Mouse (Mus musculus): ENCODE measurements around the gene Pkp3. TPM values are rescaled to one million over a fixed set of nuclear protein-coding genes. Genes with fewer than 3 reads are reported as not detected.
A peak's percentile ranks its signal among the peaks of the same experiment; 100 is the strongest.

Gene Pkp3
- polyA plus RNA-seq, 1 experiment from 2014 or later: not detected

DNA sequence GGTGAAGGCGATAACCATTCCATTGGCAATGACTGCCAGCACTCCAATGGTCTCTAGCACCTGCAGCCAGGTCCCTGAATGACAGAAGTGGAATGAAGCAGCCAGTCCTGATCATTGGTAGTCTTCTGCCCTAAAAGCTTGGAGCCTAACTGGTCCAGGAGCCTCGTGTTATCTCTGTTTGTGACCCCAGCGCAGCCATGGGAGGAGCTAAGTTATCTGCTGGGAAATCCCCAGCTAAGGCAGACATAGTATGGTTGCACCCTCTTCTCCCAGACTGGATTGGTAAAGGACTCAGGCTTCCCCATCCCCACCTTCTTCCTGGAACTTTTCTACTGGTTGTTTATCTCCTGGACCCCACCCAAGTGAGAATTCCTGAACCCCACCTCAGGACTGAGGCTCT is 25.1 kb downstream of the Pkp3 start:
- no peak overlapping the region for H3K4me2 ChIP-seq (ENCODE audit: low read length)
- WGBS: 77% methylated on average over 3 of the region's 3 CpGs
- no peak overlapping the region for H3K27ac ChIP-seq (ENCODE audit: low read length)
- peaks cover 25% of the 10 kb centered on the region for H3K27me3 ChIP-seq (replicated peaks; ENCODE audit: control insufficient read depth, insufficient read depth, low read length)
- no peak for ATAC-seq
- H3K4me1 ChIP-seq (replicated peaks; ENCODE audit: control insufficient read depth, insufficient read depth, low read length): peaks cover 8% of the 10 kb centered on the region
- no peaks in the 10 kb centered on the region for H3K36me3 ChIP-seq (ENCODE audit: control insufficient read depth, insufficient read depth)
- no peak overlapping the region for H3K4me3 ChIP-seq (replicated peaks; ENCODE audit: low read length)
- no peaks in the 10 kb centered on the region for H3K9me3 ChIP-seq (ENCODE audit: control insufficient read depth, low read length)
- no peak overlapping the region for H3K9ac ChIP-seq (replicated peaks; ENCODE audit: low read depth, low read length)

DNA sequence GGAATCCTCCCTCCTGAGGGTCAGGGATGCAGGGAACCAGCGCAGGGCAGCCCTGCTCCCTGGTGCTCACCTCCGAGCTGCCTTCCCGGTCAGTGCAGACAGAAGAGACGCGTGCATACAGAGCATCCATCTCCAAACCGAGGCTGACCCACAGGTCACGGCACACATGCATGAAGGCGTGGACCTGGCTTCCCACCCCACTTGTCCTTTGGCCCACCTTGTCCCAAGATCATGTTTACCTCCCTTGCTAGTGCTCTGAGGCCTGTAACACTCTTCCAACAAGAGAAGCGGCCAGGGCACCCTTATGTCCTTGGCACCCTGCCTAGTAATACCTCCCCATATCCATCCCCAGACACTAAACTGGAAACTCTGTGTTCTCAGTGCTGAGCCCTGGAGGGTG is 37.9 kb downstream of the Pkp3 start:
- Histone ChIP-seq H3K36me3 (ENCODE audit: control insufficient read depth, insufficient read depth) (no peaks in the 10 kb centered on the region), H3K27me3 (replicated peaks; ENCODE audit: control insufficient read depth, insufficient read depth, low read length) (peaks cover 3% of the 10 kb centered on the region; the same call in 1 of the 2 replicates), H3K4me2 (ENCODE audit: low read length) (no peak overlapping the region), H3K9ac (replicated peaks; ENCODE audit: low read depth, low read length) (no peak overlapping the region), H3K4me1 (replicated peaks; ENCODE audit: control insufficient read depth, insufficient read depth, low read length) (no peaks in the 10 kb centered on the region), H3K4me3 (replicated peaks; ENCODE audit: low read length) (no peak overlapping the region), H3K9me3 (ENCODE audit: control insufficient read depth, low read length) (no peaks in the 10 kb centered on the region), H3K27ac (ENCODE audit: low read length) (no peak overlapping the region)
- WGBS: 90% methylated on average over 9 of the region's 9 CpGs
- no peak for ATAC-seq

DNA sequence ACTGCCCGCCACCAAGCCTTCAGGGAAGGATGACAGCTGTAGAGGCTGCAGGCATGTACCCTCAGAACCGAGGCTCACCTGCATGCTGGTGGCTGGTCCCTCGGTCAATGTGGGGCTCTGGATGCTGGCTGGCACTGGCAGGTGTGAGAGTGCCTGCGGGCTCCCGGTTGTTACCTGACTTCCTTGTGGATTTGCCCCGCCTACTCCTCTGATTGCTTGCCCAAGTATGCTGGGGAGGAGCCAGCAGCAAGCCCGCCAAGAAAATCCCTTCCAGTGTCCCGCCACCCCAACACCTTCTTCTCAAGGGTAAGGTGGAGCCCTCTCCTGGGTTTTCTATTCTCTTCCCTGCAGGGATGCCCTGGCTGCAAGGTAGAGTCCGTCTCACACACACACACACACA is 39.6 kb downstream of the Pkp3 start, which contains the start of gene Ano9:
TSS of gene Ano9 (minus strand) at position 171 of the 400 bp plus-strand sequence.
- no peaks in the 10 kb centered on the region for H3K4me1 ChIP-seq (replicated peaks; ENCODE audit: control insufficient read depth, insufficient read depth, low read length)
- H3K27me3 ChIP-seq (replicated peaks; ENCODE audit: control insufficient read depth, insufficient read depth, low read length): peaks cover 3% of the 10 kb centered on the region; the same call in 1 of the 2 replicates
- no peak within 1 kb of the TSS for H3K9ac ChIP-seq (replicated peaks; ENCODE audit: low read depth, low read length)
- H3K36me3 ChIP-seq (ENCODE audit: control insufficient read depth, insufficient read depth): no peaks in the 10 kb centered on the region
- H3K27ac ChIP-seq (ENCODE audit: low read length): no peak within 1 kb of the TSS
- no peak within 1 kb of the TSS for H3K4me3 ChIP-seq (replicated peaks; ENCODE audit: low read length)
- H3K4me2 ChIP-seq (ENCODE audit: low read length): no peak within 1 kb of the TSS
- ATAC-seq: no peak
- no peaks in the 10 kb centered on the region for H3K9me3 ChIP-seq (ENCODE audit: control insufficient read depth, low read length)
- 12% methylated on average over 9 of the region's 9 CpGs for WGBS

DNA sequence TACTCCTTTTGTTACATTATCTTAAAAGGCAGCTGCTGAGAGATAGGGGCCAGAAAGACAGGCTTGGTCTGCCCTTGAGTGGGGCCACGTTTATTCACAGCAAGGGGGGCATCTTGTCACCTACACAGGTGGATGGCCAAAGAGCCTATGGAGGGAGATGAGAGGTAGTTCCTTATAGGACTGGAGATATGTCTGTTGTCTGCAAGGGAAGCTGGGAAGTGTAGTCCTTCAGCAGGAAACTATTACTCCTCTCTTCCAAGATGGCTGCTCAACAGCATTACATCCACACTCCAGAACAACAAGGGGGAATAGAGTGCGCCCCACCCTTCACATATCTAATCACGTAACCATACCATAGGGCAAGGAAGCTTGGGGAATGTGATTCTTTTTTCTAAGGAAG is 41.5 kb downstream of the Pkp3 start:
- 0 out of 2 replicates have a peak, but pooled peaks cover 2% of the 10 kb centered on the region for H3K4me1 ChIP-seq (replicated peaks; ENCODE audit: control insufficient read depth, insufficient read depth, low read length)
- H3K4me3 ChIP-seq (replicated peaks; ENCODE audit: low read length): no peak overlapping the region
- peaks cover 3% of the 10 kb centered on the region; the same call in 1 of the 2 replicates for H3K27me3 ChIP-seq (replicated peaks; ENCODE audit: control insufficient read depth, insufficient read depth, low read length)
- ATAC-seq: no peak
- no peaks in the 10 kb centered on the region for H3K36me3 ChIP-seq (ENCODE audit: control insufficient read depth, insufficient read depth)
- H3K4me2 ChIP-seq (ENCODE audit: low read length): no peak overlapping the region
- H3K9ac ChIP-seq (replicated peaks; ENCODE audit: low read depth, low read length): no peak overlapping the region
- H3K27ac ChIP-seq (ENCODE audit: low read length): no peak overlapping the region
- H3K9me3 ChIP-seq (ENCODE audit: control insufficient read depth, low read length): no peaks in the 10 kb centered on the region
- 77% methylated on average over 3 of the region's 3 CpGs for WGBS

DNA sequence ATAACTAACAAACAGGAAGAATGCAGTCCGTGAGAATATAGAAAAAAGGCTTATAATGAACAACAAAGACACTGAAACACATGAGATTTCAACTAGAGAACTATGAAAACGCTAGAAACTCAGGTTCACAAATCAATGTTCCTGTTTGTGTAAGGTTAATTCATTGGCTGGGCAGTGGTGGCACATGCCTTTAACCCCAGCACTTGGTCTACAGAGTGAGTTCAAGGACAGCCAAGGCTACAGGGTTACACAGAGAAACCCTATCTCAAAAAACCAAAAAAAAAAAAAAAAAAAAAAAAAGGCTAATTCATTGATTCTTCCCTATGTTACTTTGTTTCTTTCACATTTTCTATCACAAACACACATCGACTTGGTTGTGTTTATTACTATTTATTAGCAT is 42.6 kb downstream of the Pkp3 start:
- no peaks in the 10 kb centered on the region for H3K9me3 ChIP-seq (ENCODE audit: control insufficient read depth, low read length)
- no peak overlapping the region for H3K4me3 ChIP-seq (replicated peaks; ENCODE audit: low read length)
- no peak overlapping the region for H3K27ac ChIP-seq (ENCODE audit: low read length)
- H3K9ac ChIP-seq (replicated peaks; ENCODE audit: low read depth, low read length): no peak overlapping the region
- H3K36me3 ChIP-seq (ENCODE audit: control insufficient read depth, insufficient read depth): no peaks in the 10 kb centered on the region
- H3K4me1 ChIP-seq (replicated peaks; ENCODE audit: control insufficient read depth, insufficient read depth, low read length): 0 out of 2 replicates have a peak, but pooled peaks cover 2% of the 10 kb centered on the region
- ATAC-seq: no peak
- H3K4me2 ChIP-seq (ENCODE audit: low read length): no peak overlapping the region
- peaks cover 3% of the 10 kb centered on the region; the same call in 1 of the 2 replicates for H3K27me3 ChIP-seq (replicated peaks; ENCODE audit: control insufficient read depth, insufficient read depth, low read length)
- 91% methylated on average over 3 of the region's 3 CpGs for WGBS

DNA sequence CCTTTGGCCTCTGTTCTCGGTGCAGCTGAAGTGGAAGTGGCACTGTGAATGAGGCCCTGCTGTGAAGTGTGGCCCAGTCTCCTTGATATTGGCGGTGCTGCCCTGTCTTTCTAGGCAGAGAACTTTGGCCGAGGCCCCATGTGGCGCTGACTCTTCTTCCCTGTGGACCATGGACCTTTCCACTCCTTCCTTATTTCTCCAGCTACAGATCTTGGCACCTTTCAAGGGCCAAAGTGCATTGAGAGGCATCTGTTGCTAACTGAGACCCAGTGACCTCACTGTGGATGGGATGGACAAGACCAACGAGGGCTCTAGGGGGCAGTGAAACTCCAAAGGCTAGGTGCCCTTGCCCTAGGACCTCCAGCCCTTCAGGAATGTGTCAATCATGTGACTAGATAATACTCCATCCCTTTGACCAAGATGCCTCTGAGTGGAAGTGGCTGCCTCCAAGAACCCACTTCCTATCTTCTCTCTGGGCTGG is 43.1 kb downstream of the Pkp3 start:
- Histone ChIP-seq H3K9ac (replicated peaks; ENCODE audit: low read depth, low read length) (no peak overlapping the region), H3K4me1 (replicated peaks; ENCODE audit: control insufficient read depth, insufficient read depth, low read length) (0 out of 2 replicates have a peak, but pooled peaks cover 2% of the 10 kb centered on the region), H3K4me2 (ENCODE audit: low read length) (no peak overlapping the region), H3K27ac (ENCODE audit: low read length) (no peak overlapping the region), H3K36me3 (ENCODE audit: control insufficient read depth, insufficient read depth) (no peaks in the 10 kb centered on the region), H3K4me3 (replicated peaks; ENCODE audit: low read length) (no peak overlapping the region), H3K27me3 (replicated peaks; ENCODE audit: control insufficient read depth, insufficient read depth, low read length) (peaks cover 3% of the 10 kb centered on the region; the same call in 1 of the 2 replicates), H3K9me3 (ENCODE audit: control insufficient read depth, low read length) (no peaks in the 10 kb centered on the region)
- WGBS: 79% methylated on average over 5 of the region's 5 CpGs
- ATAC-seq: no peak

DNA sequence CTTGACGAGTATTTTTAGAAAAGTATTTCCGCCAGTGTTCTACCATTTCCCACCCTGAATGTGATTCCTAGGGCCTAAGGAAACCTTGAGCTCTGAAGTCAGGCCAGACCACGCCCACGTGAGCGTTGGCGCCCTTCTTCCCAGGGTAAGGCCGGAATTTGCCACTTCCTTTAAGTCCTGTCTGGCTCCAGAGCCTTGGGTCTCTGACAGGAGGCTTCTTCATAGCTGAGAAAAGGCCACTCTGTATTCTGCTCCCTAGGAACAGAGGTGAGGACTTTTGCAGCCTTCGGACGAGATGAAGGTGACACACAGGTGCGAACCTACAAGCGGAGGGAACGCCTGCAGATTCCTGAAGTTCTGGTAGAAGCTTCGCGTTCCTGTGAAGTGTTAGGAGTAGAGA is 44.2 kb downstream of the Pkp3 start, which contains the start of gene Ptdss2:
TSS of gene Ptdss2 (plus strand) at position 138 of the 400 bp plus-strand sequence.
- ATAC-seq: no peak
- Histone ChIP-seq H3K4me2 (ENCODE audit: low read length) (peak within 1 kb of the TSS; percentile 62), H3K36me3 (ENCODE audit: control insufficient read depth, insufficient read depth) (no peaks in the 10 kb centered on the region), H3K9me3 (ENCODE audit: control insufficient read depth, low read length) (no peaks in the 10 kb centered on the region), H3K4me1 (replicated peaks; ENCODE audit: control insufficient read depth, insufficient read depth, low read length) (0 out of 2 replicates have a peak, but pooled peaks cover 2% of the 10 kb centered on the region), H3K27me3 (replicated peaks; ENCODE audit: control insufficient read depth, insufficient read depth, low read length) (peaks cover 3% of the 10 kb centered on the region; the same call in 1 of the 2 replicates), H3K4me3 (replicated peaks; ENCODE audit: low read length) (peak within 1 kb of the TSS; percentile 50), H3K9ac (replicated peaks; ENCODE audit: low read depth, low read length) (peak within 1 kb of the TSS; percentile 76), H3K27ac (ENCODE audit: low read length) (peak within 1 kb of the TSS; percentile 63)
- 56% methylated on average over 14 of the region's 14 CpGs for WGBS

DNA sequence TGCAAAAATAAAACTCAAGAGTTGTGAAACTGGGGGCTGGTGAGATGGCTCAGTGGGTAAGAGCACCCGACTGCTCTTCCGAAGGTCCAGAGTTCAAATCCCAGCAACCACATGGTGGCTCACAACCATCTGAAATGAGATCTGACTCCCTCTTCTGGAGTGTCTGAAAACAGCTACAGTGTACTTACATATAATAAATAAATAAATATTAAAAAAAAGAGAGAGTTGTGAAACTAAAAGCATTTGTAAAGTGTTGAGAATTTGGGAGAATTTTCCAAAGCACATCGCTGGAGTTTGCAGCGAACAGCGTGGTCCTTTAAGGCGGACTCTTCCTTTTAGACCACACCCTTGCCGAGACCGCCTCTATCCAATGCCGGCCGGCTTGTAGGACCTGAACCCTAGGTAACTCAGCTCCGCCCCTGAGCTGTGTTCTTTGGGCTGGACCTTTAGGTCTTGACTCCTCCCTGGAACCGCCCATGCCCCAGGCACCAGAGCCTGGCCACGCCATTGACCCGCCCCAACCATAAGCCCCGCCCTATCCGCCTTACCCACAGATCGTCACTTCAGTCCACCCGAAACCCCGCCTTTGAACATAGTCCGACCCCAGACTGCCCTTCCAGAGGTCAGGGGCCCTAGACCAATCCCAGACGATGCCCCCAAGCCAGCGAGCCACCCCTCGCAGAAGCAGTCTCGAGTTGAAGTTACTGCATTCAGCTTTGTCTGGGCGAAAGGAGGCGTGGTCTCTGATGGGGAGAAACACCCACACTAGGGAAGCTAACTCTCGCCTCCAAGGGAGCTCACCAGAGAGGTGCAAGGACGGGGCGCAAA is 44.9 kb downstream of the Pkp3 start:
- peak; percentile 96 for ATAC-seq

DNA sequence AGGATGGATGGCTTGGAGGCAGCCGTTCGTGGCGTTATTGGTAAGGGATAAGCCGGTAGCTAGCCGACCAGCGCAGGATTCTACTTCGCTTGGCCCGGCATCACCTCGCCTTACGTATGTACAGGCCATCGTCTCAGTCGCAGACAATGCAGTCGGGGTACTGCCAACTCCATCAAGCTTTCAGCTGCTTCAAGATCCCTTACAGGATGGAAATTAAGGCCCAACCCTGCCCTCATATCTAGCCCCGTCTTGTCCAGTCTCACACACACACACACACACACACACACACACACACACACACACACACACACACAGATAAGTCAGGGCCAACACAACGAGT is 45.5 kb downstream of the Pkp3 start:
- 2% methylated on average over 15 of the region's 15 CpGs for WGBS
- Histone ChIP-seq H3K9ac (replicated peaks; ENCODE audit: low read depth, low read length) (peak overlapping the region; percentile 76), H3K36me3 (ENCODE audit: control insufficient read depth, insufficient read depth) (no peaks in the 10 kb centered on the region), H3K27me3 (replicated peaks; ENCODE audit: control insufficient read depth, insufficient read depth, low read length) (no peaks in the 10 kb centered on the region), H3K4me1 (replicated peaks; ENCODE audit: control insufficient read depth, insufficient read depth, low read length) (0 out of 2 replicates have a peak, but pooled peaks cover 2% of the 10 kb centered on the region), H3K4me3 (replicated peaks; ENCODE audit: low read length) (peak overlapping the region; percentile 50), H3K4me2 (ENCODE audit: low read length) (peak overlapping the region; percentile 62), H3K9me3 (ENCODE audit: control insufficient read depth, low read length) (no peaks in the 10 kb centered on the region), H3K27ac (ENCODE audit: low read length) (peak overlapping the region; percentile 63)
- no peak for ATAC-seq

More for the DNA sequence above, 44.9 kb downstream of the Pkp3 start:
- H3K27ac ChIP-seq (ENCODE audit: low read length): peak overlapping the region; percentile 63
- H3K36me3 ChIP-seq (ENCODE audit: control insufficient read depth, insufficient read depth): no peaks in the 10 kb centered on the region
- no peaks in the 10 kb centered on the region for H3K9me3 ChIP-seq (ENCODE audit: control insufficient read depth, low read length)
- 0 out of 2 replicates have a peak, but pooled peaks cover 2% of the 10 kb centered on the region for H3K4me1 ChIP-seq (replicated peaks; ENCODE audit: control insufficient read depth, insufficient read depth, low read length)
- H3K9ac ChIP-seq (replicated peaks; ENCODE audit: low read depth, low read length): peak overlapping the region; percentile 76
- no peaks in the 10 kb centered on the region for H3K27me3 ChIP-seq (replicated peaks; ENCODE audit: control insufficient read depth, insufficient read depth, low read length)
- WGBS: 2% methylated on average over 29 of the region's 29 CpGs
- H3K4me3 ChIP-seq (replicated peaks; ENCODE audit: low read length): peak overlapping the region; percentile 50
- H3K4me2 ChIP-seq (ENCODE audit: low read length): peak overlapping the region; percentile 62
